Mouse (Mus musculus): ENCODE measurements around the gene Snn.

GRCm38 (mm10) chr16:11035790-11036431 lies 24.8 kb upstream of the Snn start:
- TF ChIP-seq NRF1 (IDR thresholded peaks at IDR 0.05; ENCODE audit: low read depth, low read length) = peak; percentile 30; the same call in 1 of the 2 replicates
- no peak for TF ChIP-seq MAFK (IDR thresholded peaks at IDR 0.05; ENCODE audit: insufficient replicate concordance, low read length)
- TF ChIP-seq JUN (IDR thresholded peaks at IDR 0.05; ENCODE audit: insufficient read depth, low read depth, low read length) = no peak
- TF ChIP-seq CTCF (conservative IDR thresholded peaks at IDR 0.05 in 1 of 2, IDR thresholded peaks at IDR 0.05 in 1 of 2; ENCODE audit: low read depth in 2 of 2, low read length in 2 of 2) = peak; percentile 90 to 99
- peak; percentile 38; the same call in 1 of the 2 replicates for TF ChIP-seq JUND (conservative IDR thresholded peaks at IDR 0.05; ENCODE audit: low read depth, low read length)
- peak; percentile 96 for TF ChIP-seq MAZ (IDR thresholded peaks at IDR 0.05; ENCODE audit: low read depth, low read length)

All from CH12.LX (cell line).